Mouse (Mus musculus): Measurements from ENCODE around the gene Arpc1b.

- TF ChIP-seq CTCF (IDR thresholded peaks at IDR 0.05; ENCODE audit: insufficient read depth, low read depth, low read length) (no peak), POLR2A (IDR thresholded peaks at IDR 0.05; ENCODE audit: insufficient read depth, low read depth, low read length) (no peak)
These were observed 12.6 kb downstream of the Arpc1b start for GRCm38 (mm10) chr5:145126580-145126979.
